Mouse (Mus musculus) small intestine, adult 2 months (tissue): ENCODE measurements at regions not wholly inside any gene's neighbourhood (a gene's known extent, or its start where the extent isn't known, plus 50 kb on each side); places are given as distances from the start of the nearest gene placed in this dataset.

ENCODE experiments used
- CTCF ChIP-seq: fragments of 200-500 bp; IDR thresholded peaks from 2 replicates; pipeline ENCODE4 v1.5.1; 2012; ENCODE audit warnings: low read depth, mild to moderate bottlenecking, control low read depth, inconsistent platforms, low read length, moderate library complexity, mixed read lengths; ENCODE audit not compliant: insufficient replicate concordance, insufficient read length; ENCODE audit errors: extremely low read depth
- POLR2A ChIP-seq: fragments of 200-500 bp; IDR thresholded peaks from 2 replicates; pipeline ENCODE4 v1.6.1; 2012; ENCODE audit warnings: low read depth, mild to moderate bottlenecking, control low read depth, inconsistent platforms, low read length, moderate library complexity

GRCm38 (mm10) chr10:37219381-37219780 is 80.7 kb upstream of the Marcks start:
- TF ChIP-seq POLR2A (no peak), CTCF (no peak)
